Mouse (Mus musculus): Measurements from ENCODE around the gene Eps8l2.

GRCm38 (mm10) chr7:141411667-141412066 lies 73.0 kb downstream of the Eps8l2 start:
- no peak for TF ChIP-seq POLR2A (IDR thresholded peaks at IDR 0.05; ENCODE audit: control insufficient read depth, extremely low read depth, insufficient read depth, low read length, poor library complexity)
- no peak for TF ChIP-seq CTCF (IDR thresholded peaks at IDR 0.05; ENCODE audit: borderline replicate concordance, control insufficient read depth, extremely low read depth, insufficient read depth, low read length, poor library complexity)
